Mouse (Mus musculus): ENCODE results near the gene Gm21985. TPM values are rescaled to one million over a fixed set of nuclear protein-coding genes. Genes with fewer than 3 reads are reported as not detected.

Gm21985 gene
- total RNA-seq, 1 experiment from 2014 or later, result not detected

GRCm38 (mm10) chr2:112298221-112298620, 32.1 kb downstream of the Gm21985 start:
- no peak for ATAC-seq (ENCODE audit: extremely low read depth, insufficient number of reproducible peaks, low FRiP score, poor library complexity, severe bottlenecking)

DNA sequence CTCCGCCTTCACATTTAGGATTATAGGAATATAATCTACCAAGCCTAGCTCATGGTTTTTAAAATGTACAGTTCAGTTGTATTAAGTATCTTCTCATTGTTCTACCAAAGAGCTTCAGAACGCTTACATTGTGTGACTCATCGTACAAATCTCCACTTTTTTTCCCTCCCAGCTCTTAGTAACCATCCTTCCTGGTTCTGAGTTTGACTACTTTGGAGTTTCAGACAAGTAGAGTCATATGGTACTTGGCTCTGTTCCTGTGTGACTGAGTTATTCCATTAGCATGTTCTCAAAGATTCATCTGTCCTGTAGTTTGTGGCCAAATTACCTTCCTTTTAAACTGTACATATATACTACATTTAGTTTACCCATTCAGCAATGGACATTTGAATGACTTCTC, 42.6 kb downstream of the Gm21985 start:
- no peak for ATAC-seq (ENCODE audit: extremely low read depth, insufficient number of reproducible peaks, low FRiP score, poor library complexity, severe bottlenecking)

DNA sequence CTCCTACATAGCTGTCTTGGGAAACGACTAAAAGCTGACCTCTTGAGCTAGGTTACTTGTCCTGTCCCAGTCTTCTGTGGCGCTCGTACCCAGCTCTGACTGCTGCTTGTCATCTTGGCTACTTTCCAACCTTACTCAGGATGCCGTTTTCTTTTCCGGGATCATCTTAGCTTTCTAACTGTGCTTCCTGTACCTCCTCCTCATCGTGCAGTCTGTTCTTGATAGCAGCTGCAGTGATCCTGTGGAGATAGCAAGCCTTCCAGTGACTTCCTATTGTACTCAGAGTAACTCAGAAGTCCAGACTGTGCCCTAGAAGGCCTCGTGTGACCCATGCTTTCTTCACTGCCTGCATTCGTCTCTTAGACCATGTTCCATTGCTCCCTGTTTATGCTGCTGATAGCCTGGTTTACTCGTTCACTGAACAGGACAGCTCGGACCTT, 43.1 kb downstream of the Gm21985 start:
- ATAC-seq (ENCODE audit: extremely low read depth, insufficient number of reproducible peaks, low FRiP score, poor library complexity, severe bottlenecking), result no peak

DNA sequence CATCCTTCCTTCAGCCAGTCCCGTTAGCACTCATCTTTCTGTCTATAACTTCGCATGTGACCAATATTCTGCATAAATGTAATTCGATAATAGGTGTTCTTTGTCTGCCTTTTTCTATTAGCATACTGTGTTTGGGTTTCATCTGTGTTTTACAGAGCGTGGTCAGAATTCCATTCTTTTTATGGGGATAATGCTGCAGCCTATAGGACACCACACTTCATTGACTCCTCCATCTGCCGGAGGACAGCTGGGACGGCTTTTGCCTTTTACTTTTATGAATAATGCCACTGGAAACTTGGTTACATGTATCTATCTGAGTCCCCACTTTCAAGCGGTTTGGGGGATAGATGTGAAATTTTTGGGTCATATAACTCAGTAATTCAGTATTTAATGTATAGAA, 49.5 kb downstream of the Gm21985 start:
- ATAC-seq (ENCODE audit: extremely low read depth, insufficient number of reproducible peaks, low FRiP score, poor library complexity, severe bottlenecking), result no peak

DNA sequence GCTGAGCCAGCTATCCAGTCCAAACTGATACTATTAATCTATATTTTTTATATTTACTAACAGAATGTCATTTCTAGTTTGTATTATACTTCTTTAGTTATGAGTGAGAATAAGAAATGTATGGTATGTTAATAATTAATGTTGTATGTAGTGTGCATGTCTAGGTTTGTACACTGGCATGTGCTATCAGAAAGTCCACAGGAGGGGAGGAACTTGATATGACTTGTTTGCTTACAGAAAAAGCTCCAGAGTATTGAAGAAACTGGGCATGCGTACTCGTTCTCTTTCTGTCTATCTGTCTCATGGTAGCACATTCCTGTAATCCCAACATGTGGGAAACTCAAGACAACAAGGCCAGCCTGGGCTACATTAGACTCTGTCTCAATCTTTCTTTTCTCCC, 52.1 kb downstream of the Gm21985 start:
- no peak for ATAC-seq (ENCODE audit: extremely low read depth, insufficient number of reproducible peaks, low FRiP score, poor library complexity, severe bottlenecking)

- ATAC-seq (ENCODE audit: extremely low read depth, insufficient number of reproducible peaks, low FRiP score, poor library complexity, severe bottlenecking), result no peak
Observed at GRCm38 (mm10) chr2:112318905-112319304, 52.8 kb downstream of the Gm21985 start.

- no peak for ATAC-seq (ENCODE audit: extremely low read depth, insufficient number of reproducible peaks, low FRiP score, poor library complexity, severe bottlenecking)
Observed at GRCm38 (mm10) chr2:112328069-112328777, 62.1 kb downstream of the Gm21985 start.

DNA sequence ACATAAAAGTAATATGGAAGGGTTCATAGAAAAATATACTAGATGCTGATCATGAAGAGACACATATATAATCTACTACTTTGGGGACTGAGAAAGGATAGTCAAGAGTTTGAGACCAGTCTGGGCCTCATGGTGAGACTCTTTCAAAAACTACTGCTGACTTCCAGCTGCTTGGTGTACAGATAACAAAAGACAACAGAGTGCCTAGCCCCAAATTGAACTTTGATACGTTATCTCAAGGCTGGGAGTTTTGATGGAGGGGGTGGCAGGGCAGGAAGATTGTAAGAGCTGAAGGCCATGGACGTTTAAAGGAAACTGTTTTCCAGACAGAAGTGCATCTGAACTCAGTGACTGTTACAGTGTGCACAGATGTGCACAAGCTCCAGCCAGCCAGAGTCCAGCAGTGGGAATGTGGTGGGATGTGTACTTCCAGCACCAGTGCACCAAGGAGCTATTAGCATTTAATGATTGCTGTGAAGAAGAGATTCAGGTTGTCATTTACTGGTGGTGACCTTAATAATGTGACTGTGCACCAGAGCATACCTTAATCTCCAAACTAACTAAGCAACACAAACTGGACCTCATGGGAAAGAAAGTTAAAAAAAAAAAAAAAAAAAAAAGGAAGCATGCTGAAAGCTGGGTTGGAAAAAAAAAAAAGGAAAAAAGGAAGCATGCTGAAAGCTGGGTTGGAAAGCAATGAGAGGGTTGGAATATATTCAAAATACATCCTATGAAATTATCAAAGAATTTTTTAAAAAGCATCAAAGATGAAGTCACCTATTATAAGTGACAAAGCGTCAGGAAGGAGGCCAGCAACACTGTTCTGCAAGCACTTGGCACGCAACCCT, 66.2 kb downstream of the Gm21985 start:
- no peak for ATAC-seq (ENCODE audit: extremely low read depth, insufficient number of reproducible peaks, low FRiP score, poor library complexity, severe bottlenecking)

DNA sequence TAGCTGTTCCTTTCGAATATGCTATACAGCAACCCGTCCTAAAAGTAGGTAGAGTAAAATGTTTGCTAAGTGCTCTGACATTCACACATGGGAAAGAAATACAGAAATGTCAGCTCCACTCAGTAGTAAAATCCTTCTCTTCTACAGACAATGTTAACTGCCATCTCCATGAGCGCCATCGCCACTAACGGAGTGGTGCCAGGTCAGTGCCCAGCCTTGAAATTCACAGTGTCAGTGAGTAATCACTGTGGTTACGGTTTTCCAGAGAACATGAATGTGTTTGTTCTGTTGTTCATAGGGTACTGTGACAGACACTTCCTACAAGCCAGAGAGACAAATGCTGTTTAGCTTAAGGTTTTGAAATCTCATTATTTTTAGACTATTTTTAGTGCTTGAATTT, 71.1 kb downstream of the Gm21985 start:
- no peak for ATAC-seq (ENCODE audit: extremely low read depth, insufficient number of reproducible peaks, low FRiP score, poor library complexity, severe bottlenecking)

- ATAC-seq (ENCODE audit: extremely low read depth, insufficient number of reproducible peaks, low FRiP score, poor library complexity, severe bottlenecking), result peak; percentile 13; the same call in 1 of the 2 replicates
Observed at GRCm38 (mm10) chr2:112339736-112340135, 73.6 kb downstream of the Gm21985 start.

DNA sequence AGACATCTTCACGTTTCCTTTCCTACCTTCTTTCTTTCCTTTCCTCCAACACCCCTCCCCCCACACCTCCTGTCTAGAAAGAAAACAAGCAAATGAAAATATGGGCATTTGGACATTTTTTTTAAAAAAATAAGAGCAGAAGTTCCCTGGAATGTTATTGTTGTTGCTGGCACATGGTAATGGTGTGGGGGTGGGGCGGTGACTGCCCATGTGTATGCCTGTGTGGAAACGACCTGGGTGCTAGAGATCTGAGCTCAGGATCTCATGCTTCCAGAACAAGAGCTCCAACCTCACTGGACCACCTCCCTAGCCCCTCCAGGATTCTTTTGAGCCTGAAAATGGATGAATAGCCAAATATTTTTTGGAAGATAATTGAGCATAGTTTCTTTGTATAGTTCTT, 75.0 kb downstream of the Gm21985 start:
- no peak for ATAC-seq (ENCODE audit: extremely low read depth, insufficient number of reproducible peaks, low FRiP score, poor library complexity, severe bottlenecking)

DNA sequence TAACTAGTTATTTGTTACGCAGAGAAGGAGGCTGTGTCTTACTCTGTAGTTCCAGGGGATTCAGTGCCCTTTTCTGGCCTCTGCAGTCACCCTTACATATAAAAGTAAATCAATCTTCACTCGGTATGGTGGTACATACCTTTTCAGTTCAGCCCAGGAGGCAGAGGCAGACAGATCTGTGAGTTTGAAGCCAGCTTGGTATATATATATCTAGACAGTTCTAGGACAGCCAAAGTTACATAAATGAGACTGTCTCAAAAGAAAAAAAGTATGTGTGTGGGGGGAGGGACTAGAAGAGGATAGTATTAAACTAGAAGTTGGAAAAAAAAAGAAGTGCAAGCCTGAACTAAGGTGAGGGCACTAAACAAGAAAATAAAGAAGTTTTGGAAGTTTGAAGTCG, 82.1 kb downstream of the Gm21985 start:
- no peak for ATAC-seq (ENCODE audit: extremely low read depth, insufficient number of reproducible peaks, low FRiP score, poor library complexity, severe bottlenecking)

GRCm38 (mm10) chr2:112353685-112354455, 87.8 kb downstream of the Gm21985 start:
- no peak for ATAC-seq (ENCODE audit: extremely low read depth, insufficient number of reproducible peaks, low FRiP score, poor library complexity, severe bottlenecking)

GRCm38 (mm10) chr2:112359611-112360010, 93.5 kb downstream of the Gm21985 start:
- ATAC-seq (ENCODE audit: extremely low read depth, insufficient number of reproducible peaks, low FRiP score, poor library complexity, severe bottlenecking), result no peak

GRCm38 (mm10) chr2:112360012-112360780, 94.1 kb downstream of the Gm21985 start:
- no peak for ATAC-seq (ENCODE audit: extremely low read depth, insufficient number of reproducible peaks, low FRiP score, poor library complexity, severe bottlenecking)

GRCm38 (mm10) chr2:112360781-112361169, 94.7 kb downstream of the Gm21985 start:
- ATAC-seq (ENCODE audit: extremely low read depth, insufficient number of reproducible peaks, low FRiP score, poor library complexity, severe bottlenecking), result no peak

DNA sequence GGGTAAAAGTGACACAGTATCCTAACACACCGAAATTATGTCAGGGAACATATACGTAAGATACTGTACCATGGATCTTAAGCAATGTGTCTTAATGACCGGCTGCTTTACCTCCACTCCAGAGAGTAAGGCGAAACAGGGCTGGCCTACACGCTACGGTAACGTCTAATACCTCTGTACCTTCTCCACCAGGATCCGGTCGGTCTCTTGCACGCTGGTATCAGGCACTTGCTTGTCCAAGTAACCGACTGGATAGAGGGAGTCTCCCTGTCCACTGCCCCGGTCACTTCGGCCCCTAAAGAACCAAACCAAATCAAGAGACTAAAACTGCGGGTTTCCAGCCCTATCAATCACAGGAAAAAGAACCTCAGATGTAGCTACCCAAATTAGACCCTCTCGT, 101.1 kb downstream of the Gm21985 start:
- ATAC-seq (ENCODE audit: extremely low read depth, insufficient number of reproducible peaks, low FRiP score, poor library complexity, severe bottlenecking), result no peak

- peak; percentile 72 for ATAC-seq (ENCODE audit: extremely low read depth, insufficient number of reproducible peaks, low FRiP score, poor library complexity, severe bottlenecking)
Observed at GRCm38 (mm10) chr2:112367726-112368673, 101.9 kb downstream of the Gm21985 start, which contains the start of gene Emc4. Gene Emc4 (minus strand): TSS chr2:112368027.

All from neutrophil, adult 5-6 weeks (primary cell).